Mouse (Mus musculus): ENCODE data around the gene Gm49486. TPM values are rescaled to one million over a fixed set of nuclear protein-coding genes. Genes with fewer than 3 reads are reported as not detected.

Gm49486 gene
- total and polyA plus RNA-seq, 3 experiments, result 0.11 TPM; not detected in 2

- no peak for TF ChIP-seq POLR2AphosphoS5 (IDR thresholded peaks at IDR 0.05; ENCODE audit: insufficient replicate concordance, low read depth, low read length)
- TF ChIP-seq GATA1 (IDR thresholded peaks at IDR 0.05; ENCODE audit: borderline replicate concordance, low read length), result no peak
- TF ChIP-seq GATA2 (IDR thresholded peaks at IDR 0.05; ENCODE audit: borderline replicate concordance, low read depth, low read length), result no peak
- no peak for TF ChIP-seq TAL1 (conservative IDR thresholded peaks at IDR 0.05; ENCODE audit: low read depth, low read length)
- TF ChIP-seq CTCF (IDR thresholded peaks at IDR 0.05; ENCODE audit: low read depth, low read length), result no peak
- Histone ChIP-seq H3K36me3 (replicated peaks) (peaks cover 56% of the 10 kb centered on the region), H3K4me1 (ENCODE audit: insufficient read depth, low read depth, low read length) (no peaks in the 10 kb centered on the region), H3K4me3 (ENCODE audit: low read depth, low read length) (no peak overlapping the region), H3K27me3 (ENCODE audit: insufficient read depth, low read length) (peaks cover 8% of the 10 kb centered on the region), H3K9me3 (replicated peaks) (peaks cover 3% of the 10 kb centered on the region; the same call in 1 of the 2 replicates)
- ATAC-seq (ENCODE audit: extremely low read depth, insufficient number of reproducible peaks, low FRiP score, poor library complexity, severe bottlenecking) (no peak), DNase-seq (ENCODE audit: low spot score) (no peak)
Measured at GRCm38 (mm10) chr15:79251781-79252491, 22.7 kb downstream of the Gm49486 start.

GRCm38 (mm10) chr15:79252580-79252979 is 23.4 kb downstream of the Gm49486 start:
- Histone ChIP-seq H3K4me3 (ENCODE audit: low read depth, low read length) (no peak overlapping the region), H3K9me3 (replicated peaks) (peaks cover 3% of the 10 kb centered on the region; the same call in 1 of the 2 replicates), H3K4me1 (ENCODE audit: insufficient read depth, low read depth, low read length) (no peaks in the 10 kb centered on the region), H3K27me3 (ENCODE audit: insufficient read depth, low read length) (peaks cover 8% of the 10 kb centered on the region), H3K36me3 (replicated peaks) (peaks cover 50% of the 10 kb centered on the region)
- ATAC-seq (ENCODE audit: extremely low read depth, insufficient number of reproducible peaks, low FRiP score, poor library complexity, severe bottlenecking) (no peak), DNase-seq (ENCODE audit: low spot score) (no peak)
- no peak for TF ChIP-seq POLR2AphosphoS5 (IDR thresholded peaks at IDR 0.05; ENCODE audit: insufficient replicate concordance, low read depth, low read length)
- no peak for TF ChIP-seq TAL1 (conservative IDR thresholded peaks at IDR 0.05; ENCODE audit: low read depth, low read length)
- TF ChIP-seq CTCF (IDR thresholded peaks at IDR 0.05; ENCODE audit: low read depth, low read length), result no peak
- no peak for TF ChIP-seq GATA2 (IDR thresholded peaks at IDR 0.05; ENCODE audit: borderline replicate concordance, low read depth, low read length)
- TF ChIP-seq GATA1 (IDR thresholded peaks at IDR 0.05; ENCODE audit: borderline replicate concordance, low read length), result no peak

GRCm38 (mm10) chr15:79254661-79255060 is 25.5 kb downstream of the Gm49486 start, which contains the start of gene Slc16a8:
TSS of gene Slc16a8 (minus strand) at chr15:79254761.
- TF ChIP-seq POLR2AphosphoS5 (IDR thresholded peaks at IDR 0.05; ENCODE audit: insufficient replicate concordance, low read depth, low read length), result no peak
- TF ChIP-seq GATA2 (IDR thresholded peaks at IDR 0.05; ENCODE audit: borderline replicate concordance, low read depth, low read length), result no peak
- TF ChIP-seq GATA1 (IDR thresholded peaks at IDR 0.05; ENCODE audit: borderline replicate concordance, low read length), result no peak
- TF ChIP-seq CTCF (IDR thresholded peaks at IDR 0.05; ENCODE audit: low read depth, low read length), result no peak
- no peak for TF ChIP-seq TAL1 (conservative IDR thresholded peaks at IDR 0.05; ENCODE audit: low read depth, low read length)
- no peaks in the 10 kb centered on the region for H3K4me1 ChIP-seq (ENCODE audit: insufficient read depth, low read depth, low read length)
- peaks cover 30% of the 10 kb centered on the region for H3K36me3 ChIP-seq (replicated peaks)
- ATAC-seq (ENCODE audit: extremely low read depth, insufficient number of reproducible peaks, low FRiP score, poor library complexity, severe bottlenecking), result no peak
- no peak within 1 kb of the TSS for H3K4me3 ChIP-seq (ENCODE audit: low read depth, low read length)
- no peak for DNase-seq (ENCODE audit: low spot score)
- peaks cover 13% of the 10 kb centered on the region for H3K27me3 ChIP-seq (ENCODE audit: insufficient read depth, low read length)
- peaks cover 3% of the 10 kb centered on the region; the same call in 1 of the 2 replicates for H3K9me3 ChIP-seq (replicated peaks)

- TF ChIP-seq GATA2 (IDR thresholded peaks at IDR 0.05; ENCODE audit: borderline replicate concordance, low read depth, low read length), result no peak
- no peak for TF ChIP-seq GATA1 (IDR thresholded peaks at IDR 0.05; ENCODE audit: borderline replicate concordance, low read length)
- TF ChIP-seq CTCF (IDR thresholded peaks at IDR 0.05; ENCODE audit: low read depth, low read length), result no peak
- TF ChIP-seq TAL1 (conservative IDR thresholded peaks at IDR 0.05; ENCODE audit: low read depth, low read length), result no peak
- no peak for TF ChIP-seq POLR2AphosphoS5 (IDR thresholded peaks at IDR 0.05; ENCODE audit: insufficient replicate concordance, low read depth, low read length)
- no peaks in the 10 kb centered on the region for H3K36me3 ChIP-seq (replicated peaks)
- H3K4me3 ChIP-seq (ENCODE audit: low read depth, low read length), result no peak overlapping the region
- ATAC-seq (ENCODE audit: extremely low read depth, insufficient number of reproducible peaks, low FRiP score, poor library complexity, severe bottlenecking), result no peak
- no peak for DNase-seq (ENCODE audit: low spot score)
- peaks cover 34% of the 10 kb centered on the region for H3K27me3 ChIP-seq (ENCODE audit: insufficient read depth, low read length)
- H3K4me1 ChIP-seq (ENCODE audit: insufficient read depth, low read depth, low read length), result no peaks in the 10 kb centered on the region
- no peaks in the 10 kb centered on the region for H3K9me3 ChIP-seq (replicated peaks)
Measured at GRCm38 (mm10) chr15:79258521-79258920, 29.3 kb downstream of the Gm49486 start.

GRCm38 (mm10) chr15:79261095-79261725 is 32.0 kb downstream of the Gm49486 start:
- ATAC-seq (ENCODE audit: extremely low read depth, insufficient number of reproducible peaks, low FRiP score, poor library complexity, severe bottlenecking), result no peak
- TF ChIP-seq POLR2AphosphoS5 (IDR thresholded peaks at IDR 0.05; ENCODE audit: insufficient replicate concordance, low read depth, low read length) (no peak), GATA1 (IDR thresholded peaks at IDR 0.05; ENCODE audit: borderline replicate concordance, low read length) (no peak), TAL1 (conservative IDR thresholded peaks at IDR 0.05; ENCODE audit: low read depth, low read length) (no peak), GATA2 (IDR thresholded peaks at IDR 0.05; ENCODE audit: borderline replicate concordance, low read depth, low read length) (no peak), CTCF (IDR thresholded peaks at IDR 0.05; ENCODE audit: low read depth, low read length) (no peak)
- Histone ChIP-seq H3K9me3 (replicated peaks) (no peaks in the 10 kb centered on the region), H3K4me3 (ENCODE audit: low read depth, low read length) (no peak overlapping the region), H3K4me1 (ENCODE audit: insufficient read depth, low read depth, low read length) (no peaks in the 10 kb centered on the region), H3K27me3 (ENCODE audit: insufficient read depth, low read length) (peaks cover 29% of the 10 kb centered on the region), H3K36me3 (replicated peaks) (no peaks in the 10 kb centered on the region)
- DNase-seq (ENCODE audit: low spot score), result no peak

GRCm38 (mm10) chr15:79261757-79262156 is 32.6 kb downstream of the Gm49486 start:
- Histone ChIP-seq H3K36me3 (replicated peaks) (no peaks in the 10 kb centered on the region), H3K9me3 (replicated peaks) (no peaks in the 10 kb centered on the region), H3K4me3 (ENCODE audit: low read depth, low read length) (no peak overlapping the region), H3K4me1 (ENCODE audit: insufficient read depth, low read depth, low read length) (no peaks in the 10 kb centered on the region), H3K27me3 (ENCODE audit: insufficient read depth, low read length) (peaks cover 33% of the 10 kb centered on the region)
- TF ChIP-seq CTCF (IDR thresholded peaks at IDR 0.05; ENCODE audit: low read depth, low read length) (no peak), GATA1 (IDR thresholded peaks at IDR 0.05; ENCODE audit: borderline replicate concordance, low read length) (no peak), GATA2 (IDR thresholded peaks at IDR 0.05; ENCODE audit: borderline replicate concordance, low read depth, low read length) (no peak), POLR2AphosphoS5 (IDR thresholded peaks at IDR 0.05; ENCODE audit: insufficient replicate concordance, low read depth, low read length) (no peak), TAL1 (conservative IDR thresholded peaks at IDR 0.05; ENCODE audit: low read depth, low read length) (no peak)
- DNase-seq (ENCODE audit: low spot score), result no peak
- ATAC-seq (ENCODE audit: extremely low read depth, insufficient number of reproducible peaks, low FRiP score, poor library complexity, severe bottlenecking), result no peak

All from G1E (cell line).